10 mouse cellular contexts compared by ENCODE assay signal in the genomic region with DNA sequence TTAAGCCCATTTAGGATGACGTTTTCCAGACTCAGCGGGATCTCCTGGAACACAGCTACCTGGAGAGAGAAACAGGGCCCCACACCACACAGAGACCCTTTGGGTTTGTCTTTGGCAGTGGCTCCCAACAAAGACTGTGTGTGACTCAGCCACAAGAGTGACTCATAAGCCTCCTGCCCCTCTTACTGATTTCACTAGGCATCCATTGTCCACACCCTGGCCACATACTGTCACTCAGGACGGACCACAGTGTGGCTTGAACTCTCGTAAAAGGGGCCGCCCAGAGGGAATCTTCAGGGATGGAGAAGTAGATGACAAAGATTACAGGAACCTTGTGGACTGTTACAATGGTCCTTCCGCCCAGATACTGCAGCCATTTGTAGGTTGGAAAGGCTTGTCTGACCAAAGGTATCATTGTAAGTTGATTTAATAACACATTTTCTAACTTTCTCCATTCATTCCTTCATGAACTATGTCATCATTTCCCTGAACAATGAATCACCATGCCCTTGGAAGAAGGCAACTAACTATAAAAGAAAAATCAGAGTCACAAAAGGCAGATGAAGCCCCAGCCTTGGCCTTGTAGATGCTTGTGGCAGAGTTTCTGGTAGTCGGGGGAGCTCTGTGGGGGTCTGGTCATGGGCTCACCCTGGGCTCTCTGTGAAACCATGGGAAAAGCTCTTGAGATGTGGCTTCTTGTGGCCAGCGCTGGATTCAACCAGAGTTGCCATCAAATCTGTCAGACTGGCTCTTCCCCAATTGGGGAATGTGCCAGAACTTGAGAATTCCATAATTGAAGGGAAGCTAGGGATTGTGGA.
DNase-seq lines count a peak whose midpoint lies in the region.
"Had no signal": no experiment of that assay in that cellular context is flagged by ENCODE, and none has a peak within 500 bp of the region (broad histone marks: within the 10 kb centered on the region; RNA-seq: fewer than 3 reads in every experiment).

No protein-coding gene starts in this region.

- intact Hi-C loops in heart, postnatal 14 days (cut with DNase I), result no loop called here

- peak; percentile 29 to 83 for DNase-seq in adrenal gland, adult (ENCODE audit: inconsistent age in 2 of 2, low spot score in 1 of 2)
- DNase-seq in adrenal gland, adult 8-10 months, result no peak
- peak; percentile 36 to 64 for DNase-seq in heart, postnatal 14 days
- no peak for DNase-seq in heart, adult 11 months
- peak; percentile 18 for DNase-seq in right cerebral cortex, postnatal 4 days
- no peak for DNase-seq in right cerebral cortex, postnatal 25 days
- peak; percentile 49 for DNase-seq in heart, postnatal 4 days
- DNase-seq in testis, postnatal 14 days (ENCODE audit: low spot score), result no peak
- DNase-seq: cerebellum, postnatal 36 days; kidney, adult 8-10 months had no signal

Comparison
In these comparisons a context has a peak if more than half of its experiments do, and no peak if none do; other contexts are left out.
1. DNase-seq: peak in adrenal gland, adult (2 of 2), heart, postnatal 14 days (2 of 2), right cerebral cortex, postnatal 4 days (single experiment) and heart, postnatal 4 days (single experiment); none in adrenal gland, adult 8-10 months (single experiment), heart, adult 11 months (single experiment), right cerebral cortex, postnatal 25 days (single experiment) and testis, postnatal 14 days (single experiment).